Mouse (Mus musculus): Measurements from ENCODE around the gene Enthd1.

The Enthd1 gene

GRCm38 (mm10) chr15:80574211-80575040 is 9.5 kb upstream of the Enthd1 start:
- DNase-seq (ENCODE audit: low spot score) = no peak

GRCm38 (mm10) chr15:80572811-80573520 is 8.0 kb upstream of the Enthd1 start:
- DNase-seq (ENCODE audit: low spot score) = no peak

- DNase-seq (ENCODE audit: low spot score) = no peak
Observed at GRCm38 (mm10) chr15:80572291-80572690, 7.3 kb upstream of the Enthd1 start, which contains the start of gene Grap2. Gene Grap2 (plus strand): TSS chr15:80572594.

- no peak for DNase-seq (ENCODE audit: low spot score)
Observed at GRCm38 (mm10) chr15:80571611-80572010, 6.7 kb upstream of the Enthd1 start.

GRCm38 (mm10) chr15:80570226-80570625 is 5.3 kb upstream of the Enthd1 start:
- DNase-seq (ENCODE audit: low spot score) = no peak

GRCm38 (mm10) chr15:80569205-80569604 is 4.2 kb upstream of the Enthd1 start:
- no peak for DNase-seq (ENCODE audit: low spot score)

- DNase-seq (ENCODE audit: low spot score) = no peak
Observed at GRCm38 (mm10) chr15:80567731-80568130, 2.8 kb upstream of the Enthd1 start.

GRCm38 (mm10) chr15:80567139-80567538 is 2.2 kb upstream of the Enthd1 start:
- DNase-seq (ENCODE audit: low spot score) = no peak

GRCm38 (mm10) chr15:80566696-80567095 is 1.7 kb upstream of the Enthd1 start:
- no peak for DNase-seq (ENCODE audit: low spot score)

- DNase-seq (ENCODE audit: low spot score) = no peak
Observed at GRCm38 (mm10) chr15:80563634-80564208, 1.2 kb downstream of the Enthd1 start.

GRCm38 (mm10) chr15:80562446-80562845 is 2.5 kb downstream of the Enthd1 start:
- no peak for DNase-seq (ENCODE audit: low spot score)

- no peak for DNase-seq (ENCODE audit: low spot score)
Observed at GRCm38 (mm10) chr15:80560646-80561580, 4.0 kb downstream of the Enthd1 start.

GRCm38 (mm10) chr15:80559978-80560377 is 5.0 kb downstream of the Enthd1 start:
- no peak for DNase-seq (ENCODE audit: low spot score)

- DNase-seq (ENCODE audit: low spot score) = no peak
Observed at GRCm38 (mm10) chr15:80559534-80559933, 5.4 kb downstream of the Enthd1 start.

- no peak for DNase-seq (ENCODE audit: low spot score)
Observed at GRCm38 (mm10) chr15:80557745-80558144, 7.2 kb downstream of the Enthd1 start.

- DNase-seq (ENCODE audit: low spot score) = no peak
Observed at GRCm38 (mm10) chr15:80556021-80556420, 8.9 kb downstream of the Enthd1 start.

- DNase-seq (ENCODE audit: low spot score) = no peak
Observed at GRCm38 (mm10) chr15:80554860-80555822, 9.8 kb downstream of the Enthd1 start.

- no peak for DNase-seq (ENCODE audit: low spot score)
Observed at GRCm38 (mm10) chr15:80545430-80545829, 19.5 kb downstream of the Enthd1 start.

GRCm38 (mm10) chr15:80544115-80544514 is 20.8 kb downstream of the Enthd1 start:
- no peak for DNase-seq (ENCODE audit: low spot score)

GRCm38 (mm10) chr15:80538671-80539340 is 26.1 kb downstream of the Enthd1 start:
- DNase-seq (ENCODE audit: low spot score) = no peak

Data from adipocyte (in vitro differentiated cells).